9 mouse cellular contexts compared by ENCODE assay signal in the genomic region with DNA sequence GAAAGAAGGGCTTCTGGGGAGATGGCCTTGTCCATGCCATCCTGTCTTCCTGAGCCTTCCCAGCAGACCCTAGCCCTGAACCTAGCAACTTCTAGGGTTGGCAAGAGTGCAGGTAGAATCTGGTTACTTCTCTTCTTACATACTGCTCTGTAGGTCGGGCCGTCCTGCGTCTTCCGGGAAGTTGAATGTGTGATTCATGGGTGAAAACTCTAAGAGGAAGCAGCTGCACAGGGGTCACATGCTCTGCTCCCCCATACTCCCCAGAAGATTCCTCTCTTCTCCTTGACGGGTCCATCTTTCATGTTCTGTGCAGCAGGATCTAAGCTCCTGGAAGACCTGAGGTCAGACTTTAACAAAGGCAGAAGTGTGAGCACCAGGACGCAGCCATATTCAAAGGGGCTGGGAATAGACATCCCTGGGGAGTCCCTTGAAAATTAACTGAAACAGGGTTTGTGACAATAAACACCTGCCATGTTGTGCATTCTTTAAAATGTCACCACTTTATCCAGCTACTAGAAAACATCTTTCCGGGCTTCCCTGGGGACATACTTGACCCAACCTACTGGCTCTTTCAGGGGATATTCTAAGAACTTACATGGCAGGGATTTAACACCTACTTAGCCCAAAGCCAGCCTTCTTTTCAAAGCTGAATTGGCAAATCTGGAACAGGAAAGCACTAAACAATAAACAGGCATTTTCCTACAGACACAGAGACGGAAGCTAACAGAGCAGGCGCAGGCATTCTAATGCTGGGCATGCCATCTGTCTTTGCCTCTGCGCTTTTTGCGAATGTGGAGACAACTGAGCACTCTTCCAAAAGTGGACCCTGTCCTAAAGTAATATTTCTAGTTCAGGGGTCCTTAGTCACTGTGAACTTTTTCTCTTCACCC.
A peak's percentile ranks its signal among the peaks of the same experiment; 100 is the strongest.
DNase-seq lines count a peak whose midpoint lies in the region; ATAC-seq and TF ChIP-seq lines count a peak whose summit lies in the region.
"Had no signal": no experiment of that assay in that cellular context is flagged by ENCODE, and none has a peak within 500 bp of the region (broad histone marks: within the 10 kb centered on the region; RNA-seq: fewer than 3 reads in every experiment).

No protein-coding gene starts in this region.

- H3K36me3 ChIP-seq in intestine, embryonic 14.5 days (ENCODE audit: control insufficient read depth, insufficient read depth, low read length), result no peaks in the 10 kb centered on the region
- H3K36me3 ChIP-seq in intestine, embryonic 15.5 days, result no peaks in the 10 kb centered on the region
- no peaks in the 10 kb centered on the region for H3K36me3 ChIP-seq in heart, postnatal 0 days (replicated peaks; ENCODE audit: control insufficient read depth, insufficient read depth, low read length)
- no peaks in the 10 kb centered on the region for H3K36me3 ChIP-seq in midbrain, embryonic 16.5 days (ENCODE audit: control insufficient read depth, insufficient read depth, low read length)

- no peak for ATAC-seq in intestine, embryonic 14.5 days (replicated peaks; ENCODE audit: low FRiP score, low TSS enrichment, low read depth)
- ATAC-seq in intestine, embryonic 15.5 days, result no peak
- peak; percentile 30; the same call in 1 of the 2 replicates for ATAC-seq in common myeloid progenitor, adult 5-6 weeks (replicated peaks; ENCODE audit: low read depth, poor library complexity, severe bottlenecking)
- peak; percentile 12 for ATAC-seq in heart, postnatal 0 days (ENCODE audit: insufficient read depth, low read depth)
- ATAC-seq in midbrain, embryonic 16.5 days, result peak; percentile 30
- no peak for ATAC-seq in erythroid progenitor cell, adult 5-6 weeks (replicated peaks; ENCODE audit: low FRiP score, poor library complexity, severe bottlenecking)

- no peaks in the 10 kb centered on the region for H3K9me3 ChIP-seq in intestine, embryonic 14.5 days (ENCODE audit: control insufficient read depth, low read length)
- H3K9me3 ChIP-seq in intestine, embryonic 15.5 days, result no peaks in the 10 kb centered on the region
- no peaks in the 10 kb centered on the region for H3K9me3 ChIP-seq in heart, postnatal 0 days (replicated peaks; ENCODE audit: control insufficient read depth, low read length)
- no peaks in the 10 kb centered on the region for H3K9me3 ChIP-seq in midbrain, embryonic 16.5 days (replicated peaks; ENCODE audit: control insufficient read depth, low read length, poor library complexity, severe bottlenecking)

- WGBS in intestine, embryonic 14.5 days, result 61% methylated on average over 11 of the region's 11 CpGs
- 63% methylated on average over 11 of the region's 11 CpGs for WGBS in intestine, embryonic 15.5 days
- WGBS in heart, postnatal 0 days, result 64% methylated on average over 11 of the region's 11 CpGs
- 46% methylated on average over 11 of the region's 11 CpGs for WGBS in midbrain, embryonic 16.5 days

- H3K4me1 ChIP-seq in intestine, embryonic 14.5 days (replicated peaks; ENCODE audit: control insufficient read depth, insufficient read depth, low read length), result no peaks in the 10 kb centered on the region
- H3K4me1 ChIP-seq in intestine, embryonic 15.5 days (replicated peaks), result no peaks in the 10 kb centered on the region
- peaks cover 7% of the 10 kb centered on the region for H3K4me1 ChIP-seq in heart, postnatal 0 days (ENCODE audit: control insufficient read depth, insufficient read depth)
- peaks cover 6% of the 10 kb centered on the region for H3K4me1 ChIP-seq in midbrain, embryonic 16.5 days (ENCODE audit: control insufficient read depth, insufficient read depth, low read length)

- DNase-seq in intestine, embryonic 14.5 days (ENCODE audit: low spot score), result no peak
- DNase-seq in heart, postnatal 0 days (ENCODE audit: low spot score), result no peak
- DNase-seq in gastrocnemius, postnatal 14 days, result no peak
- DNase-seq in yolk sac, embryonic 10.5 days (ENCODE audit: low spot score), result no peak
- DNase-seq: thymus, postnatal 25 days had no signal

- intact Hi-C loops in gastrocnemius, postnatal 14 days (cut with DNase I; ENCODE audit: low total_unique reads), result no loop called here

- H3K9ac ChIP-seq in intestine, embryonic 14.5 days (ENCODE audit: low read length), result no peak overlapping the region
- H3K9ac ChIP-seq in intestine, embryonic 15.5 days, result no peak overlapping the region
- no peak overlapping the region for H3K9ac ChIP-seq in heart, postnatal 0 days (replicated peaks; ENCODE audit: low read depth, low read length)
- no peak overlapping the region for H3K9ac ChIP-seq in midbrain, embryonic 16.5 days (ENCODE audit: low read depth, low read length)

- H3K4me3 ChIP-seq in intestine, embryonic 14.5 days (ENCODE audit: low read depth, low read length), result no peak overlapping the region
- no peak overlapping the region for H3K4me3 ChIP-seq in intestine, embryonic 15.5 days (replicated peaks)
- no peak overlapping the region for H3K4me3 ChIP-seq in heart, postnatal 0 days (ENCODE audit: low read depth, low read length)
- H3K4me3 ChIP-seq in midbrain, embryonic 16.5 days (ENCODE audit: low read depth, low read length), result no peak overlapping the region

- no peaks in the 10 kb centered on the region for H3K27me3 ChIP-seq in intestine, embryonic 14.5 days (replicated peaks; ENCODE audit: control insufficient read depth, insufficient read depth, low read length)
- no peaks in the 10 kb centered on the region for H3K27me3 ChIP-seq in intestine, embryonic 15.5 days (replicated peaks)
- H3K27me3 ChIP-seq in heart, postnatal 0 days (ENCODE audit: control insufficient read depth, insufficient read depth, low read length), result no peaks in the 10 kb centered on the region
- no peaks in the 10 kb centered on the region for H3K27me3 ChIP-seq in midbrain, embryonic 16.5 days (ENCODE audit: control insufficient read depth, insufficient read depth, low read depth, low read length)

- TF ChIP-seq EP300 in heart, postnatal 0 days (IDR thresholded peaks at IDR 0.05; ENCODE audit: low read depth), result no peak

- TF ChIP-seq CTCF in heart, postnatal 0 days (IDR thresholded peaks at IDR 0.05; ENCODE audit: low read depth), result no peak

- H3K27ac ChIP-seq in intestine, embryonic 14.5 days (ENCODE audit: low read depth), result peak overlapping the region; percentile 18; the same call in 1 of the 2 replicates
- H3K27ac ChIP-seq in intestine, embryonic 15.5 days, result no peak overlapping the region
- H3K27ac ChIP-seq in heart, postnatal 0 days (ENCODE audit: low read depth), result peak overlapping the region; percentile 74
- peak overlapping the region; percentile 78 for H3K27ac ChIP-seq in midbrain, embryonic 16.5 days (ENCODE audit: low read length)

- H3K4me2 ChIP-seq in intestine, embryonic 14.5 days (ENCODE audit: low read length), result no peak overlapping the region
- no peak overlapping the region for H3K4me2 ChIP-seq in intestine, embryonic 15.5 days (replicated peaks)
- no peak overlapping the region for H3K4me2 ChIP-seq in heart, postnatal 0 days (ENCODE audit: low read depth, low read length)
- H3K4me2 ChIP-seq in midbrain, embryonic 16.5 days (ENCODE audit: low read length), result no peak overlapping the region

Comparison
In these comparisons a context has a peak if more than half of its experiments do, and no peak if none do; other contexts are left out.
1. ATAC-seq: peak in common myeloid progenitor, adult 5-6 weeks (single experiment), heart, postnatal 0 days (single experiment) and midbrain, embryonic 16.5 days (single experiment); none in intestine, embryonic 14.5 days (single experiment), intestine, embryonic 15.5 days (single experiment) and erythroid progenitor cell, adult 5-6 weeks (single experiment).